Mouse (Mus musculus): Measurements from ENCODE around the gene Olfr887. TPM values are rescaled to one million over a fixed set of nuclear protein-coding genes. Genes with fewer than 3 reads are reported as not detected.

Gene Olfr887
- not detected for total RNA-seq (2021)
- long read RNA-seq, experiment 1: 0 reads
- long read RNA-seq, experiment 2: 0 reads

DNA sequence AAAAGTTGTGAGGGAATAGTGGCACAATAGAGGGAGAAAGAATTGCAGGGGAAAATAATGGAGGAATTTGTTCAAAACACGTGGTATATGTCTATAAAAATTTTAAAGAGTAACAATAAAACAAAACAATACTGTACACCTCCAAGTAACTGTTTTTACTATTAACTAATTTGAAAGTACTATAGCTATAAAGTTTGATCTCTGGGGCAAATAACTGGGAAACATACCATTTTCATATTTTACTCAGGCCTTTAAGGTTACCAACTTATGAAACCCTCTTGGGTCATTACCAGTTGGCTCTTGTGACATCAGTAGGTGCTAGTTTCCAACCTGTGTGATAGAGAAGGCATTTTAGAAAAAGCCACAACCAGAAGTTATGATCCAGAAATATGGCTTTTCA, at the start of gene Olfr887:
Olfr887 (plus strand) TSS at position 301 of the 400 bp plus-strand sequence.
- DNase-seq (ENCODE audit: low spot score in 2 of 2): no peak
- H3K4me3 ChIP-seq: no peak within 1 kb of the TSS
- TF ChIP-seq CTCF (conservative IDR thresholded peaks at IDR 0.05): no peak
- H3K27ac ChIP-seq: no peak within 1 kb of the TSS

DNA sequence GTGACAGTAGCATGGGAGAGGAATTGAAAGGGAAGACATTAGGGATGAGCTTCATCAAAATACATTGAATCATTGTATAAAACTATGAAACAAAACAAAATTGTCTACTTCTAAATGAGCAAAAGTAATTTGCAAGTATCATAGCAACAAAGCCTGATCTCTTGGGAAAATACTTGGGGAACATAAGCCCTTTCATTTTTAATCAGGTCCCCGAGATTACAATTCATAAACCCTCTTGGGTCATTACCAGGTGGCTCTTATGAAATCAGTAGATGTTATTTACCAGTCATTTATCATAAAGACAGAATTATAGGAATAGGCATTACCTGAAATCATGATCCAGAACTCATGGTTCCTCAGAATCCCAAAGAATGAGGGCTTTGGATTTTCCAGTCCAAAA, 37.6 kb upstream of the Olfr887 start, which contains the start of gene Olfr884:
Olfr884 (plus strand) TSS at position 301 of the 400 bp plus-strand sequence.
- Histone ChIP-seq H3K27ac (no peak within 1 kb of the TSS), H3K4me3 (no peak within 1 kb of the TSS)
- TF ChIP-seq CTCF (conservative IDR thresholded peaks at IDR 0.05): no peak
- DNase-seq (ENCODE audit: low spot score in 2 of 2): no peak

DNA sequence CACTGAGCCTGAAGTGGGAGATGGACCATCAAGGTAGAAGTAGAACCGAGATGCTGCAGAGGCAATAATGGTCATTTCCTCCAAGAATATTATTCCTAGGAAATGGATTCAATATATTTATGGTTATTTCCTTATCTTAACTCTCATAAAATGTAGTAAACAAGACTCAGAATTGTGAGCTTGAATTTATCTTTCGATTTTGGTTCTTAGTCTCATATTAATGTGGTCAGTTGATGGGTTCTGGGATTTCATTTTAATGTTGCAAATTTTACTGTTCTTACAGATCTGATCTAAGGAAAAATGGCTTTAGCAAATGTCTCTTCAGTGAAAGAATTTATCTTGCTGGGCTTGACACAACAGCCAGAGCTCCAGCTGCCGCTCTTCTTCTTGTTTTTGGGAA, 22.9 kb upstream of the Olfr887 start, which contains the start of gene Olfr885:
Olfr885 (plus strand) TSS at position 301 of the 400 bp plus-strand sequence.
- Histone ChIP-seq H3K4me3 (no peak within 1 kb of the TSS), H3K27ac (no peak within 1 kb of the TSS)
- DNase-seq (ENCODE audit: low spot score in 2 of 2): no peak
- TF ChIP-seq CTCF (conservative IDR thresholded peaks at IDR 0.05): no peak

DNA sequence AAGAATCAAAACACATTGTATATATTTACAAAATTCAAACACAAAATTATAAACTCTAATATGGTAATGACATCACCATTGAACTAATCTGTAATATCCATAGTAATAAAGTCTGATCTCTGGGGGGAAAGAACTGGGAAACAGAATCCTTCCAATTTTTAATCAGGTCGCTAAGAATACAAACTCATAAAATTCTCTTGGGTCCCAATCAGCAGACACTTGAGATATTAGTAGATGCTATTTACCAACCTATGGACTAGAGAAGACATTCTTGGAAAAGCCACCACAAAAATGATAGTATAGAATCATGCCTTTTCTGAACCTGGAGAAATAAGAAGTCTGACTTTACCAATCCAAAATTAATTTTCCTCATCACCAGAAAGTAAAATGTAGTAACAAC, 24.0 kb downstream of the Olfr887 start, which contains the start of gene Olfr888:
Olfr888 (plus strand) TSS at position 301 of the 400 bp plus-strand sequence.
- Histone ChIP-seq H3K4me3 (no peak within 1 kb of the TSS), H3K27ac (no peak within 1 kb of the TSS)
- no peak for TF ChIP-seq CTCF (conservative IDR thresholded peaks at IDR 0.05)
- no peak for DNase-seq (ENCODE audit: low spot score in 2 of 2)

DNA sequence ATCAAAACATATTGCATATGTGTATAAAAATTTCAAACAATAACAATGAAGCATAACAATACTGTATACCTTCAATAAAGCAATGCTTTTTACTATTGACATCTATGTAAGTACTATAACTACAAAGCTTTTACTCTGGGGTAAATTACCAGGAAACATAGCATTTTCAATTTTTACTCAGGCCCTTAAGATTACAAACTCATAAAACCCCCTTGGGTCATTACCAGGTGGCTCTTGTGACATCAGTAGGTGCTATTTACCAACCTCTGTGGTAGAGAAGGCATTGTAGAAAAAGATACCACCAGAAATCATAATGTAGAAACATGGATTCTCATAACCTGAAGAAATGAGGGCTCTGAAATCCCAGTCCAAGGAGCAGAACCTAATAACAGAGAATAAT, 31.0 kb downstream of the Olfr887 start, which contains the start of gene Olfr889:
Olfr889 (plus strand) TSS at position 301 of the 400 bp plus-strand sequence.
- DNase-seq (ENCODE audit: low spot score in 2 of 2): no peak
- no peak within 1 kb of the TSS for H3K27ac ChIP-seq
- TF ChIP-seq CTCF (conservative IDR thresholded peaks at IDR 0.05): no peak
- H3K4me3 ChIP-seq: no peak within 1 kb of the TSS

Other genes starting within 250 kb of the Olfr887 start
- not detected for gene Olfr877, start 229.8 kb upstream of the Olfr887 start, total RNA-seq (2021)
- not detected for gene Olfr145, start 187.3 kb upstream of the Olfr887 start, total RNA-seq (2021)
- not detected for gene Olfr878, start 166.2 kb upstream of the Olfr887 start, total RNA-seq (2021)
- not detected for gene Olfr881, start 92.2 kb upstream of the Olfr887 start, total RNA-seq (2021)
- gene Olfr883, start 58.3 kb upstream of the Olfr887 start, total RNA-seq (2021): not detected
- not detected for gene Olfr884, start 37.5 kb upstream of the Olfr887 start, total RNA-seq (2021)
- gene Olfr885, start 22.8 kb upstream of the Olfr887 start, total RNA-seq (2021): not detected
- not detected for gene Olfr888, start 24.1 kb downstream of the Olfr887 start, total RNA-seq (2021)
- gene Olfr889, start 31.1 kb downstream of the Olfr887 start, total RNA-seq (2021): not detected
- gene Olfr890, start 58.4 kb downstream of the Olfr887 start, total RNA-seq (2021): not detected
- gene Olfr891, start 96.7 kb downstream of the Olfr887 start, total RNA-seq (2021): not detected
- not detected for gene Olfr893, start 124.3 kb downstream of the Olfr887 start, total RNA-seq (2021)
- not detected for gene Olfr894, start 134.0 kb downstream of the Olfr887 start, total RNA-seq (2021)
- not detected for gene Olfr143, start 168.7 kb downstream of the Olfr887 start, total RNA-seq (2021)
- gene Olfr895, start 183.8 kb downstream of the Olfr887 start, total RNA-seq (2021): not detected
- gene Olfr896-ps1, start 207.0 kb downstream of the Olfr887 start, total RNA-seq (2021): not detected
- not detected for gene Olfr25, start 245.0 kb downstream of the Olfr887 start, total RNA-seq (2021)

Data from layer of hippocampus, adult 2 months (tissue).